Mouse (Mus musculus) erythroblast, embryonic 14.5 days (primary cell): ENCODE data around the gene Erp27.

Experiments
- GATA1 ChIP-seq: IDR thresholded peaks from 2 replicates; pipeline ENCODE4 v1.6.1; 2012; ENCODE audit warnings: low read length, inconsistent platforms, mixed read lengths
- TAL1 ChIP-seq: IDR thresholded peaks from 3 replicates; pipeline ENCODE4 v1.6.1; 2012; ENCODE audit warnings: low read length, inconsistent platforms, mixed read lengths

- TF ChIP-seq GATA1 (no peak), TAL1 (no peak)
These were observed 21.0 kb downstream of the Erp27 start for GRCm38 (mm10) chr6:136901010-136901409.
